Mouse (Mus musculus) cerebellum, adult 2 months (tissue): ENCODE results near the gene Ppm1e. TPM values are rescaled to one million over a fixed set of nuclear protein-coding genes. Genes with fewer than 3 reads are reported as not detected.

Experiments
- DNase-seq, 2 experiments: peaks; one replicate each; pipeline ENCODE4 v3.0.0; 2021
- H3K27ac ChIP-seq: fragments of 200-500 bp; 2 replicates; pipeline ENCODE4 v1.5.1; 2012; ENCODE audit warnings: low read length, control low read depth, inconsistent platforms; ENCODE audit not compliant: insufficient read depth
- H3K27me3 ChIP-seq: fragments of 200-500 bp; 2 replicates; pipeline ENCODE4 v1.6.1; 2012; ENCODE audit warnings: inconsistent platforms, mild to moderate bottlenecking, low read length, moderate library complexity; ENCODE audit not compliant: control insufficient read depth, insufficient read depth
- H3K4me1 ChIP-seq: fragments of 200-500 bp; 2 replicates; pipeline ENCODE4 v1.6.1; 2011; ENCODE audit warnings: low read length; ENCODE audit not compliant: control insufficient read depth, insufficient read depth
- H3K4me3 ChIP-seq: fragments of 200-500 bp; replicated peaks from 2 replicates; pipeline ENCODE3; 2011; ENCODE audit warnings: mild to moderate bottlenecking, low read depth, low read length, control low read depth; ENCODE audit not compliant: insufficient read depth
- CTCF ChIP-seq: fragments of 200-500 bp; IDR thresholded peaks from 2 replicates; pipeline ENCODE4 v1.5.1; 2011; ENCODE audit warnings: low read depth, mild to moderate bottlenecking, control low read depth, low read length, moderate library complexity, borderline replicate concordance; ENCODE audit not compliant: insufficient read depth
- POLR2A ChIP-seq: fragments of 200-500 bp; IDR thresholded peaks from 2 replicates; pipeline ENCODE4 v1.6.1; 2011; ENCODE audit warnings: low read length, control low read depth, borderline replicate concordance; ENCODE audit not compliant: insufficient read depth
- WGBS: fragments of 180-500 bp; shearing (Covaris S2); methylation state at CpG from one replicate; pipeline ENCODE4 v1.1.7; 2018; 5-methylcytosine and 5-hydroxymethylcytosine counted together
- polyA plus RNA-seq: library from polyadenylated mRNA; depleted of rRNA; stranded (reverse); fragments of >200 nt; gene quantifications from 2 replicates; pipeline ENCODE4 v1.2.3, GENCODE M21; 2012

Gene Ppm1e
- polyA plus RNA-seq, 1 experiment, result 31.3 TPM

DNA sequence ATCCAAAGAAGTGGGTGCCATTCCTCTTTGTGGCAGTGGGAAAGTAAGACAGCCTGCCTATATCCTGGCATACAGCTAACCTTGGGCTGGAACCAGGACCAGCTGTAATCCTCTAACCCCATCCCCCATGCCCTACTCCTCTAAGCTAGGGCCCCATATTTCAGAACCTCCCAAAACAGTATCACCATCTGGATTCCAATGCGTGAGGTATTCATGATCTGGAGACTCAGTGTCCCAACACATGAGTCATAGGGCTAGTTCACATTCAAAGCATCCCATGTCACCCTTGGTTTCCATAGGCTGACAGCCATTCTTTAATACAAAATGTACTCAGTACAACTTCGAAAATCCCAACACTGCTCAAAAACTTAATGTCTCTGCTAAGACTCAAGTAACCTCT, 63.2 kb downstream of the Ppm1e start:
- DNase-seq, result no peak
- Histone ChIP-seq H3K4me3 (no peak overlapping the region), H3K27ac (no peak overlapping the region), H3K4me1 (no peaks in the 10 kb centered on the region), H3K27me3 (no peaks in the 10 kb centered on the region; the same call in 1 of the 2 replicates)
- no peak for TF ChIP-seq POLR2A
- no peak for TF ChIP-seq CTCF
- WGBS, result 93% methylated on average over 2 of the region's 2 CpGs

DNA sequence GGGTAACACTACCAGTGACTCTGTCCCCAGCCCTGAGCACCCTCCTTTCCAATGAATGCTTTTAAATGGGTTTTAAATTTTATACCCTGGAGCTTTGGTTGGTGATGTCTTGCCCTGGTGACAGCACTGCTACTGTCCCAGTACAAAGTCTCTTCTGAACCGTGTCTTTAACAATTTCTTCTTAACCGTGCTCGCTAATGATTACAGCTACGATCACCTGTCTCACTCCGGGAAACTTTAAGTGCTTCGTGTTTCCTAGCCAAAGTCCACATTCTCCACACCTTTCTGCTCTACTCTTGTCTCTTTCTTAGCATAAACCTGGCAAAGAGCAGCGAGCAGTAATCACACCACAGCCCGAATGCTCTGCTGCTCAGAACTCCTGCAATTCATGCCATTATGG, 69.5 kb downstream of the Ppm1e start:
- no peak overlapping the region for H3K27ac ChIP-seq
- H3K27me3 ChIP-seq, result no peaks in the 10 kb centered on the region; the same call in 1 of the 2 replicates
- no peak for DNase-seq
- 93% methylated on average over 8 of the region's 8 CpGs for WGBS
- no peaks in the 10 kb centered on the region for H3K4me1 ChIP-seq
- TF ChIP-seq POLR2A (no peak), CTCF (no peak)
- H3K4me3 ChIP-seq, result no peak overlapping the region

DNA sequence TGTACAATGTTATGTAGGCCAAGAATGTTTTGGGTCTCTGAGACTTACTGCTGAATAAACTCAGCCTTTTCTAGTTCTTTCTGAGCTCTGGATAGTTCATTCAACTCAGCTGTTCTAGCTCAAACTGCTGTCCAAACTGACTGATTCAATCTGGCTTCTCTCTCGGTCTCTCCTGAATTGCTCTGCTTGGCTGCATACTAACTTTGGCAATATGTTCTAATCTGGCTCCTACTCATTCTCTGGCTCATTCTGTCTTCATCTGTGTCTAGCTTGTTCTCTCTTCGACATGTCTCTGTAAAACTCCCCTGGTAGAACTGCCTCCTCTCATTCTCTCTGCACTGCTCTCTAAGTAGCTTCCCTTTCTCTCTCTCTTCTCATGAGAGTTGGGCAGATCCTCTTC, 72.6 kb downstream of the Ppm1e start:
- Histone ChIP-seq H3K4me1 (no peaks in the 10 kb centered on the region), H3K27me3 (no peaks in the 10 kb centered on the region; the same call in 1 of the 2 replicates), H3K4me3 (no peak overlapping the region), H3K27ac (no peak overlapping the region)
- TF ChIP-seq POLR2A (no peak), CTCF (no peak)
- DNase-seq, result no peak
- 59% methylated on average over 2 of the region's 2 CpGs for WGBS

DNA sequence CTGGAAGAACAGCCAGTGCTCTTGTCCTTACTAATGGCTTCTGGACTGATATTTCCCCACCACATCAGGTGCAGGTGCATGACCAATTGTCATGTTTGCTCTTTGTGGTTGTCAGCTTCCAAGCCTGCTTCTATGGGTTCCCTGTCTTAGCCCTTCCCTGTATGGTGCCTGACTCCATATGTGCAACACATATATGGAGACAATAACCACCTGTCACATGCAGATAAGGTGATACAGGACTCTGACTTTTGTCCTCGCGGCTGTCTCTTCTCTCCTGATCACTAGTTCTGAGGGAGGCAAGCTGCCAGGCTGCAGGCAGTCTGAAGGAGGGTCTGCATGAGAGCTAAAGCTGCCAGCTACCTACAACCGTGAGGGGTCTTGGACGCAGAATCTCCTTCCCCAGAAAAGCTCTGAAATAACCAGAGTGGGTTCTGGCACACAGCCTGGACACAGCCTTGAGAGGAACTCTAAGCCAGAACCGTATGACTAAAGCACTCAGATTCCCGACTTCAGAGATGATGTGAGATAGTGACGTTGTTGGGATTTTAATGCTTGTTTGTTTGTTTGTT, 76.8 kb downstream of the Ppm1e start:
- Histone ChIP-seq H3K27me3 (no peaks in the 10 kb centered on the region; the same call in 1 of the 2 replicates), H3K27ac (no peak overlapping the region), H3K4me1 (no peaks in the 10 kb centered on the region), H3K4me3 (no peak overlapping the region)
- TF ChIP-seq POLR2A (no peak), CTCF (no peak)
- 20% methylated on average over 7 of the region's 7 CpGs for WGBS
- no peak for DNase-seq

DNA sequence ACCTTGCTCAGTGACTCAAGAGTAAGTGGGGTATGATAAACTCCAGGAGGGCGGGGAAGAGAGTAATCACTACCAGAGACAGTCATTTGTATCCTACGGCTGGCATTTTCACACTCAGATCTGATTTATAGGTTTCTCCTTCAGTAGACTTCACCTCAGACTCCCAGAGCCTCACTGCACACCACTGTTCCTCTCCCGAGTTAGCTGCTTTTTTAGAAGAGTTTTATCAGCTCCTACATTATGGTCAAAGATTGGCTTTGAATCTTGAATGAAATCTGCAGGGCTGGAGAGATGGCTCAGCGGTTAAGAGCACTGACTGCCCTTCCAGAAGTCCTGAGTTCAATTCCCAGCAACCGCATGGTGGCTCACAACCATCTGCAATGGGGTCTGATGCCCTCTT, 79.4 kb downstream of the Ppm1e start:
- DNase-seq, result no peak
- H3K27ac ChIP-seq, result no peak overlapping the region
- WGBS, result 89% methylated on average over 5 of the region's 5 CpGs
- no peak overlapping the region for H3K4me3 ChIP-seq
- H3K27me3 ChIP-seq, result no peaks in the 10 kb centered on the region; the same call in 1 of the 2 replicates
- TF ChIP-seq CTCF (no peak), POLR2A (no peak)
- H3K4me1 ChIP-seq, result no peaks in the 10 kb centered on the region

DNA sequence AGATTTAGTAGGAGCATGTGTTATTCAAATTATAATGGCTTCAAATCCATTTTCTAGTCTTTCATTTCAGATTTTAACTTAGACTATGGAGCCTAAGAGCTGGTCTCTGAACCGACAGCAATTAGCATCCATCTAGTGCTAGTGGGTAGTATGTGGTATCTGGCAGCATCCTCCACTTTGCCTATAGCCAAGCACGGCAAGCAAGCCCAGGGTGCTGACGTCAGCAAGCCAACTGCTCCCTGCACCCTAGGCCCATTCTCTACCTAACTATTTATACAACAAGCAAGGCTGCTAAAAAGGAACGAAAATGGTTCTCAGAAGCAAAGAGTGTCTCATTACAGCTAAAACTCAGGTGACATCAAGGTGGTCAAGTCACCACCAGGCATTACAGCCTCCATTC, 80.0 kb downstream of the Ppm1e start:
- no peaks in the 10 kb centered on the region; the same call in 1 of the 2 replicates for H3K27me3 ChIP-seq
- H3K4me1 ChIP-seq, result no peaks in the 10 kb centered on the region
- no peak for DNase-seq
- WGBS, result 50% methylated on average over 4 of the region's 4 CpGs
- no peak overlapping the region for H3K27ac ChIP-seq
- no peak overlapping the region for H3K4me3 ChIP-seq
- TF ChIP-seq POLR2A, result no peak
- TF ChIP-seq CTCF, result no peak

DNA sequence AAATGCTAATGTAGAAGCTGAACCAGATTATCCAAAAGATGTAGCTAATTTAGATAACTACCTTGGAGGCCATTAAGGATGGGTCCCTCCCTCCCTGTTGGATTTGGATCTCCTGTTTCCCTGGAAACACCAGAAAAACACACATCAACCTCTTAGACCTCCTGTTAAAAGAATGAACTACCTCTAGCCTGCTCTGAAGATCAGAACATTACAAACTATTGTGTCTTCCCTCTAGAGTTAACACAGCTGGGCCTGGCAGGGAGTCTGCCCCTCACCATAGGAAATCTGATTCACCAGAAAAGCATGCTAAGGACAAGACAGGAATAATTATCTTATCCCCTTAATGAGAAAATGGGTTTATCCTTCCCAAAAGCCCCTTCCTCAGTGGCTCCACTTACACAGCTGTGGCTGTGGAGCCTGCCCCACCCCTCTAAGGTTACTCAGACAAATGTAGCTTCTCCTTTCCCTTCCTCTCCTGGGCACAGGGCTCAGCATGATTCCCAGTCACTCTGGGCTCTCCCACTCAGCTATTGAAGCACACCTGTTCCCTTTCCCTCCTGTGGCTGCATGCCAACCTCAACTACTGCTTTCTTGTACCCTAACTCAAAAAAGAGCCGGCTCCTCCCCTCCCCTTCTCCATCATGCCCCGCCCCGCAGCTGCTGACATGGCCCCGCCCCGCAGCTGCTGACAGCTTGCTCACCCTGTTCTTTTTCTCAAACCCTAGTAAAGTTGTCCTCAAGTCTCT, 82.4 kb downstream of the Ppm1e start:
- no peak for DNase-seq
- Histone ChIP-seq H3K27me3 (no peaks in the 10 kb centered on the region), H3K27ac (no peak overlapping the region), H3K4me1 (no peaks in the 10 kb centered on the region), H3K4me3 (no peak overlapping the region)
- TF ChIP-seq POLR2A (no peak), CTCF (no peak)
- 13% methylated on average over 5 of the region's 5 CpGs for WGBS
